Mouse (Mus musculus) urinary bladder, postnatal 36 days (tissue): ENCODE data around the gene Slc5a11.

Experiments used
- DNase-seq, 2 experiments: peaks; one replicate each; pipeline ENCODE4 v3.0.0; 2022; ENCODE audit warnings: low spot score in 2 of 2, mixed read lengths in 1 of 2

Slc5a11 gene

DNA sequence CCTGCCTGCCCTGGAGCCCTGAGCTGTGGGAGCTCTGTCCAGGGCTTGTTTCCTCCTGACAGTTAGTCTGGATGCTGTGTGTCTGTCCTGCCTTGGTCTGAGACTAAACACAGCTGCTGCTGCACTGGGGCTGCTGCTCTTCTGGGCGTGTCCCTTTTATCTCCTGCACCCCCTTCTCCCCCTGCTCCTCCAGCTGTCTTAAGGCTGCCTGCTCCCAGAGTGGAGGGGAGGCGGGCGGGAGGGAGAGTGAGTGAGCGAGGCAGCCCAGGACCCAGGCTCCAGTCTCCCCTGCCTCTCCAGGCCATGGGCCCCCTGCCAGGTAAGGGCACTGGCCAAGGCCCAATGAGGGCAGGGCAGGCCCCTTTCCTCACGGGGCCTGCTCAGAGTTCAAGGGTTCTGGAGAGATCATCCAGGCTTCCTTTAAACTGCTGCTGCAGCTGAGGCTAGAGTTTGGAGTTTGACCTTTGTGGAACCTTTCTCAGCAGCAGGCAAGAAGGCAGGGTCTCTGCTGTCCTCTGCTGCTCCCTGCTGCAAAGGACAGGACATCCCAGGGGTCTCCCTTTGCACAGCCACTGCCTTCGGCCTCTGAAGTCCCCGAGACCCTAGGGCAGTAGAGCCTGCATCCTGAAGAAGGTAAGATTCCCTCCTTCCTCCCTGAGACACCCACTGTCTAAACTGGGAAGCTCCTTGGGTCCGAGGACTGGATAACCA, at the start of gene Slc5a11:
Gene Slc5a11, plus strand, starts transcription at position 416 of the 711 bp plus-strand sequence.
- no peak for DNase-seq

- DNase-seq: no peak
Measured at GRCm38 (mm10) chr7:123167436-123167835, 47.1 kb upstream of the Slc5a11 start.

GRCm38 (mm10) chr7:123169618-123170017, 45.0 kb upstream of the Slc5a11 start:
- no peak for DNase-seq

- no peak for DNase-seq
Measured at GRCm38 (mm10) chr7:123172101-123172500, 42.5 kb upstream of the Slc5a11 start.

DNA sequence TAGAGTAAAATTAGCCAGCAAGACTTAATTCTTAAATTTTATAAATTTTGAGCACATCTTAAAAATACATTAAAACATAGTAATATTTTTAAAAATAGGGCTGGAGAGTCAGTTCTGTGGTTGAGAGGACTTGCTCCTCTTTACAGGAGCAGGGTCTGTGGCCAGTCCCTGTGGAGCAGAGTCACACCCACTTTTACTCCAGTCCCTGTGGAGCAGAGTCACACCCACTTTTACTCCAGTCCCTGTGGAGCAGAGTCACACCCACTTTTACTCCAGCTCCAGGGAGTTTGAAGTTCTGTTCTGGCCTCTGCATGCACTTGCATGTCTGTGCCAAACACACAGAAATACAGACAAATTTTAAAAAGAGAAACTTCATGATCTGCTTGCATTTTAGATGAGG, 37.4 kb upstream of the Slc5a11 start:
- no peak for DNase-seq

- DNase-seq: no peak
Measured at GRCm38 (mm10) chr7:123181787-123182701, 32.5 kb upstream of the Slc5a11 start.

- no peak for DNase-seq
Measured at GRCm38 (mm10) chr7:123184891-123185290, 29.7 kb upstream of the Slc5a11 start.

DNA sequence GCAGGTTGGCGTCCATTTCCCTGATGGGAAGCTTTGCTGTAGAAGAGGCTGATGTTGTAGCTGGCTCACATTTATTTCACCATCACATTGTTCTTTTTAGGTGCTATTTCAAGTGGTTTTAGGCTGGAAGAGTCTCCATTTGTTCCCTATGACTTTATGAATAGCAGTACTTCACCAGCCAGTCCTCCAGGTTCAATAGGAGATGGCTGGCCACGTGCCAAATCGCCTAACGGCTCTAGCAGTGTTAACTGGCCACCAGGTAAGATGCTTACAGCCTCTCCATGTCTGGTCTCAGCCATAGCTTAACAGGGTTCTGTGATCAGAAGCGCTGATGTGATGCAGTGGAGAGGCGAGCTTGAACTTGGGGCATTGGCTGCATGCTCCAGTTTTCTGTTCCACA, 28.1 kb upstream of the Slc5a11 start:
- DNase-seq: no peak

DNA sequence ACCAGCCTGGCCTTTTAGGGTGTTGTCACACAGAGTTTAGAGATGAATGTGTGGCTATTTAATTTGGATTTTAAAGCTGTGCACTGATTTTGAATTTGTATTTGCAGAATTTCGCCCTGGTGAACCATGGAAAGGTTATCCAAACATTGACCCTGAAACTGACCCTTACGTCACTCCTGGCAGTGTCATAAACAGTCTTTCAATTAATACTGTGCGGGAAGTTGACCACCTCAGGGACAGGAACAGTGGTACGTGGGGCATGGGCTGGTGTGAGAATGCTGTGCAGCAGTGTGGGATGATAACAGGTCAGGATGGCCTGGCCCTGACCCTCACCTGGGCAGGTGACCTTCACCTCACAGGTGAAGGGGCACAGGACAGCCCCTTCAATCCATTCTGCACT, 27.3 kb upstream of the Slc5a11 start:
- DNase-seq: no peak

GRCm38 (mm10) chr7:123188462-123188861, 26.1 kb upstream of the Slc5a11 start:
- DNase-seq: no peak

DNA sequence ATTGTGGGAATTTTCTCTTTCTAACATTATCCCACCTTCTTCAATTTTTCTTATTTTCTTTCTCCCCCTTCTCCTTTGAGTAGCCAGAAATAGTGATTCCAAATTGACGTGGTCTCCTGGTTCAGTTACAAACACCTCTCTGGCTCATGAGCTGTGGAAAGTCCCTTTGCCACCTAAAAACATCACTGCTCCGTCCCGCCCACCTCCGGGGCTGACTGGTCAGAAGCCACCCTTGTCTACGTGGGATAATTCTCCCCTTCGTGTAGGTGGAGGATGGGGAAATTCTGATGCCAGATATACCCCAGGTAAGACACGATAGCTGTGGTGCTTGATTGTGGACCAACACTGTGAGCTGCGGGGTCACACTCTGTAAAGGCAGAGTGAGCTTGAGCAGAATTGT, 24.8 kb upstream of the Slc5a11 start:
- DNase-seq: no peak

DNA sequence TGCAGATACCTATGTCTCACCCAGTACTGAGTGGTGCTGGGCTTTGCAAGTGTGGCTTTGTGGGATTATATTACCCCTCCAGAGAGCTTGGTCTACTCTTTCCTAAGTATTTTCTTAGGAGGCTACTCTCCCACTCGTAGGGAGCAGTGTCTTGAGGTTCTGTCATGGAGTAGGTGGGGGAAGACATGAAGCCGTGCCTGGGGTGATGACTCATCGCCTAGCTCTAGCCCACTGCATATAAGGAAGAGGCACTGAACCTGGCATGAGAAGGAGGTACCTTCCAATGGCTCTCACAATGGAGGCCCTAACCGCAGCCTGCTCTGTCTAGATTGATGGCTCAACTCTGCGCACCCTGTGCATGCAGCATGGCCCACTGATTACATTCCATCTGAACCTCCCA, 22.8 kb upstream of the Slc5a11 start:
- DNase-seq: no peak

- no peak for DNase-seq
Measured at GRCm38 (mm10) chr7:123193201-123193600, 21.4 kb upstream of the Slc5a11 start.

DNA sequence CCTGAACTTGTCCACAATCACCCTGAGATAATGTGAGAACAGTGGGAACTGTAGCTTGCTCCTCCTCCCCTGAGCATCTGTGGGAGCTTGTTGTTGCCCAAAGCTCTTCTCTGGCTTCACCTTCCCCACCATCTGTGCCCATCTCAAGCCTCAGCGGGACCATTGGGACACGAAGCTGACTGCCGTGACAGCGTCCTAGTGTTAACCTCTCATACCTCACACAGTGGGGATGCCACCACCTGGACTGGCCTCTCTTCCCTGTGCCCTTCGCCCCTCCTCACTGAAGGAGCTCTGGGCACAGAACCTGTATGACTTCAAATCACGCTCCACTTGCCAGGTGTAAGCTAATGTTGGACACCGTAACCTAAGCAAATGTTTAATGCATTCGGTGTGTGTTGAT, 19.9 kb upstream of the Slc5a11 start:
- DNase-seq: no peak

DNA sequence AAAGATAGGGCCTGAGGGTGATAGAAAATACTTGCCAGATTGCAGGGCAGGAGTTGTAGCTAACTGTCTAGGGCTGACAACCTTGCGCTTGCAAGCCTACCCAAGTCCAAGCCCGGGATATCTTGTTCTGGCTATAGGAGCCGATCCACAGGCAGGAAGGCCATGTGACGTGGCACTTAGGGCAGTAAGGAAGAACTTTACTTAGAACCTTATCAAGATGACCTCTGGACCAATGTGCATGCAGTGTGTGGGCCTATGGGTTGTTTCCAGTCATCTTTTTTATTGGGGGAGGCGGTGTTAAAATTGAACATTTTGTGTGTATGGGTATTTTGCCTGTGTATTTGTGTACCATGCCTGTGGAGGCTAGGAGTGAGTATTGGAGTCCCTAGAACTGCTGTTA, 18.1 kb upstream of the Slc5a11 start:
- DNase-seq: no peak

DNA sequence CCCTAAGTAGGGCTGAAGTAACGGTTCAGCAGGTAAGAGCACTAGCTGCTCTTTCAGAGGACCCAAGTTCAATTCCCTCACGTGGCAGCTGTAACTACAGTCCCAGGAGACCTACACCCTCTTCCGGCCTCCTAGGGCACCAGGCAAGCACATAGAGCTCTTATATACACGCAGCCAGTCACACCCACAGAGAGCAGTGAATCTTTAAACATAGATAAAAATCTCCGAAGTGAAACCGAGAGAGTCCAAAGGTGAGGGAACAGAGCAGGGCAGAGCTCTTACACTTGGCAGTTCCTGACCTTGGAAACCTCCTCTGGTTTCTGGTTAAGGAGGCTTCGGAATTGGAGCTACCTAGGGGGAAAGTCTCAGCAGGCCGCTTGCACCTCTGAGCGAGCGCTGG, 15.9 kb upstream of the Slc5a11 start:
- no peak for DNase-seq

DNA sequence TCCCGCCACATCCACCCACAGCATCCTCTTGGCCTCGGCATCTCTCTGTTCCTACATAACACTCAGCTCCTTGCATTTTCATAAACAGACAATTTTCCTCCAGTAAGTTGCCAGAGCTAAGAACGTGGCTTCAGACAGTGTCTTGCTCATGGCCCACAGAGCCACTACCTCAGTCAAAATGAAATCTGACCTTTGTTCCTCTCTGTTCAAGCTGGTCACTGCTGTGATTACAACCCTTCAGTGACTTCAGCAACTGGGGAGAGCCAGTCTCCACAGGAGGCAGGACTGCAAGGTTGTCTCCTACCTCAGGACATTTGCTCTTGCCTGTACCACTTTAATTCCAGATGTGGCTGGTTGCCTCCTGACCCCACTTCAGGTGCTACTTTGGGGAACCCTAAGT, 15.4 kb upstream of the Slc5a11 start:
- DNase-seq: no peak

GRCm38 (mm10) chr7:123199656-123200206, 14.8 kb upstream of the Slc5a11 start:
- no peak for DNase-seq

DNA sequence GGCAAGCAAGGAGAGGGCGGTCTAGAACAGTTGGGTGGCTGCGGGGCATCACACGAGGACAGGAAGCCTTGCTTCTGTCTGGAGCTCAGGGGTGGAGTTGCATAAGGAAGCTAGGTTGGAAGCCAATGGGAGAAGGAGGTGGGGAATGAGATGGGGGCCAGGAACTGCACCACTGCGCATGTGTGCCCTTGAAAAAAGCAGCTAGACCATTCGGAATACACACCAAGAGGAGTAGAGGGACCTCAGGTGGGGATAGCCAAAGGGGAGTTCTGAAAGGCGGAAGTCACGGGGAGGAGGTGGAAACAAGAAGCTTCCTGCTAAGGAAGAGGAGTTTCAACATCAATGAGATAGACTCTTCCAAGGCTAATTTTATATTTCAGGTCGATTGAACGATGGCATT, 13.9 kb upstream of the Slc5a11 start:
- no peak for DNase-seq

DNA sequence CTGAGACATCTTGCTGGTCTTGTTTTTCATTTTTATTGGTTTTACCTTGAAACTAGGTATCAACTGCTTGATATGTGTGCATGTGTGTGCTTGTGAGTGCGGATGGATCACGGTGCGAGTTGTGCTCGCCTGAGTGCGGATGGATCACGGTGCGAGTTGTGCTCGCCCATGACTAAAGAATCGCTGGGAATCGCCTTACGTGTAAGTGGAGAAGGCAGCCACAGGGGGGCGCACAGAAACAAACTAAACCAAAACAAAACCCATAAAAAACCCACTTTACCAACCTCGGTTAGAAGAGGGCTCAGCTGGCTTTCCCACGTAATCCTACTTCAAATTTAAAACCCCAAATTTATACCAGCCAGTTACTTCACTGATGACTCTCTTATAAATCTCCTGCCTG, 9.3 kb upstream of the Slc5a11 start:
- peak; percentile 14 to 42 for DNase-seq

- no peak for DNase-seq
Measured at GRCm38 (mm10) chr7:123207561-123207960, 7.0 kb upstream of the Slc5a11 start.

DNA sequence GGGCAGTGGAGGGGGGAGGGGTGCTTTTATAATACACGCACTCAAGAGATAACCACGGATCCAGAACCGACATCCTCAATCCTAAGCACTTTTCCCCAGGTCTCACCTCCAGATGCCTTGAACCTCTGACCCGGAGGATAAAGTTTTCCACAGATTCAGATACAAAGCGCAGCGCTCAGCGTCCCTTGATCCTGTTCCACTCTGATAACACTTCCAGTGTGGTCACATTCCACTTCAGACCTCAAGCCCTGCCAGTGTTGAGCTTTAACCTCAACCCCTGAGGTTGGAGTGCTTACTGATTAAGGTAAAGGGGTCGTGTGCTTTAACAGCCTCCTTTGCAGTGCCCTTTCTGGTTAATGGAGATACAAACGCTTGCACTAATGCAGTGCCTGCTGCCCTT, 4.7 kb upstream of the Slc5a11 start:
- DNase-seq: no peak

- no peak for DNase-seq
Measured at GRCm38 (mm10) chr7:123211461-123211860, 3.1 kb upstream of the Slc5a11 start.
